Mouse (Mus musculus) brain, adult 2 months (tissue): ENCODE measurements around the gene Dab1.
A peak's percentile ranks its signal among the peaks of the same experiment; 100 is the strongest.

Experiments
- DNase-seq: peaks from one replicate; pipeline ENCODE4 v3.0.0; 2011; ENCODE audit warnings: low read depth, low spot score

Dab1 gene

GRCm38 (mm10) chr4:104106299-104106698 is 487.1 kb downstream of the Dab1 start:
- peak; percentile 34 for DNase-seq

GRCm38 (mm10) chr4:104111614-104112013 is 492.5 kb downstream of the Dab1 start:
- DNase-seq, result no peak

DNA sequence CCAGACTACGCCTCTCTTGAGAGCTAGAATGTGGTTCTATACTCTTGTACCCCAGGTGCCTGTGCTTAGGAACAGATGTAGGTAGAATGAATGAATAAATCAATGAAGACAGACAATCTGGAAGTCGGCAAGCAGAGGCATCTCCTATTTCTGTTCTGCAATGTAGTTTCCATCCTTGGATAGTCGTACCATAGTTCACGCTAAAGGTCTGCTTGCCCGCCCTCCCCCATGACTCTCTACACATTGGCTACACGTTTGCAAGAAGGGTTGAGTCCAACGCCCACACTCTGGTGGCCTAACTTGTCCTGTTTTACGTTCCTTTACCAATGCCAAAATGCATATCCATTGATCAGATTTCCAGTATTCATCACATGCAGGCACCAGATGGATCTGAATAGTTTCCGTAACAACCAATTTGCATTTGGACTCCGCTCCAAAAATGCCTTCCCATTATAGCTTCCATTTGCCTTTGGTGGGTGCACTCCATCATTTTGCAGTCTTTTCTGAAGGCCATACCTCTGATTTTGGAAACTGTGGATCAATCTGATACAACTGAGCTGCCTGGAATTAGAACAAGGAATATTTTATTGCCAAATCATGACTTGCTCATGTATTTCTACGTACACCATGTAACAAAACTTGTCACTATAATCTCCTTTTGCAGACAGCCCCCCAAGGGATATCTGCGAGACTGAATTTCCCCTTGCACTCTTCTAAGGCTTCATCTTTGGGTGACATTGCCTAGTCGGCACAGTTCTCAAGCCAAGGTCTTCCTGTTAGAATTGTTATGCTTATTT is 494.2 kb downstream of the Dab1 start:
- DNase-seq, result peak; percentile 76

DNA sequence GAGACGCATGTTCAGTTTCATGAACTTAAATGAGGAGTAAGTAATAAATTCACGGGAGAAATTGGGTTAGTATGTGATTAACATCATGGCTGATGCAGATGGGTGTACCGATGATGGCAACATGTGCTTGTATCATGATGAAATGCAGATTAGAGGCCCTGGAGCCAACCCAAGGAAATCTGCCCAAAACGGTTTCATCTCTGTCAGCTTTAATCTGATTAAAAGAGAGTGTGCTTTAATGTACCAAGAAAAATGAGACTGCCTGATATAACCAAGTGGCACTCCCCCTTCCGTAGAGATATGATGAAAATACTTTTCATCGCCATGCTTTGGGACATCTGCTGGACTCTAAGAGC is 494.8 kb downstream of the Dab1 start:
- DNase-seq, result peak; percentile 22

DNA sequence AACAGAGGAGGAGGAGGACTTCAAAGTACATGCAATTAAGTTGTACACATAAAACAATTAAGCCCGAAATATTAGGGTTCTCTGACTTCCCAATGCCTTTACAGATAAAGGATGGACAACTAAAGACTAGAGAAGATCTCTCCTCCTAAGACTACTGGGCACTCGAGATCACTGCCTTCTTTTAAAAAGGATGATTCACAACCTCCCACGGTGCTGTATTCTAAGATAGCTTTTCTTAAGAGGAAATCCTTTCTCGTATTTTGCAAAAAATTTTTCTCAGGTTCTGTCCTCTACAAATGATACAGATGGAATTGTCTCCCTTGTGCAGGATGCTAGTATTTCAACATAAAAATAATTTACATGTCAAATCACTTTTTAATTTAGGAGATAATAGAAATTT is 500.9 kb downstream of the Dab1 start:
- peak; percentile 70 for DNase-seq

- DNase-seq, result peak; percentile 74
Measured at GRCm38 (mm10) chr4:104121959-104122358, 502.8 kb downstream of the Dab1 start.

- peak; percentile 69 for DNase-seq
Measured at GRCm38 (mm10) chr4:104122364-104122763, 503.2 kb downstream of the Dab1 start.

DNA sequence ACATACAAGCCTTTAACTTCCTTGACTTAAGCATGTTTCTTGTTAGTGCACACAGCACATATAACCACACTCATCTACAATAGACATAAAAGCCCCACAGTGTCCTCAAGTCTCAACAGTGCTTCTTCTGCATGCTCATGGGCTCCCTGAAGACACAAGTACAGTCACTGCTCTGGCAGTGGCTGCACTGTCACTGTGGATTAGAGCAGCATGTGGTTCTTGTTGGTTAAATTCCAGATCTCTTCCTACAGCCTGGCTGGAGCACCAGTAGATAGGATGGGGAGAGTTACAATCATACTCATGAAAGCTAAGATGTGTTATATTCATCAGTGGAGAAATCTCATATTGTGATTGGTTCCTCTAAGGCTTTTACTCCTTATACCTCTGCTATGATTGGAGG is 534.5 kb downstream of the Dab1 start:
- DNase-seq, result peak; percentile 51

DNA sequence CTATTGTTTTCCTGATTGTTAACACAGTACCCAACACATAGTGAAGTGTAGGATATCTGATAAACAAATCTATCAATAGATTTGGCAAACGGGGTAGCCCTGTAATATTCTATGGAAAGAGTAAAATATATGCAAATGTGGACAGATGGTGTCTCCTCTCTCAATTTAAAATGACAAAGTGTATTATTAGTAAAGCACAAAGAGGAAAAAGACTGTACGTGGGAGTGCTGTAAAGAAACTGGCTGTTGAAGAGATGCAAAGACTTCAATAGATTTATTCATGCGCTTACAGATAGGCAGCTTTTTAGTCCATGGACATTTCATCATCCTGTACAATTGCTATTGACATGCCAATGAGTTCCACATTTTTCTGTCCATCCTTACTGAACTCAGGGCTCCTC is 558.9 kb downstream of the Dab1 start:
- peak; percentile 47 for DNase-seq

DNA sequence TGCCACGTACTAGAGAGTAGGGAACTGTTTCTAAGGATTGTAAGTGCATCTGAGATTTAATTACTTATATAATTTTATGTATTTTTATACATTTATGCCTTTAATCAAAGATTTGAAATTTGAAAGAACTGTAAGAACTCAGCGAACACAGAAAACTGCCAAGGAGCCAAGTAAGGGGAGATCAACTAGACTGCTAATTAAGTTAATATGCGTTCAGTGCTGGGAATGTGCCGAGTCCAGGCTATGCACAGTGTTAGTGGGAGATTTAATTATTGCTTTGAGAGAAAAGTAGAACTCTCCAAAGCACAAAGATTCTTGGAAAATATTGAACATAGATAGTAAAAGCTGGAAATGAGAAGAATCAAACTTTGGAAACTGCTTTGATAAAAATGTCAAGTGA is 567.2 kb downstream of the Dab1 start:
- no peak for DNase-seq

GRCm38 (mm10) chr4:104198635-104199034 is 579.5 kb downstream of the Dab1 start:
- no peak for DNase-seq

- peak; percentile 42 for DNase-seq
Measured at GRCm38 (mm10) chr4:104201686-104202085, 582.5 kb downstream of the Dab1 start.

- peak; percentile 44 for DNase-seq
Measured at GRCm38 (mm10) chr4:104204047-104204446, 584.9 kb downstream of the Dab1 start.

DNA sequence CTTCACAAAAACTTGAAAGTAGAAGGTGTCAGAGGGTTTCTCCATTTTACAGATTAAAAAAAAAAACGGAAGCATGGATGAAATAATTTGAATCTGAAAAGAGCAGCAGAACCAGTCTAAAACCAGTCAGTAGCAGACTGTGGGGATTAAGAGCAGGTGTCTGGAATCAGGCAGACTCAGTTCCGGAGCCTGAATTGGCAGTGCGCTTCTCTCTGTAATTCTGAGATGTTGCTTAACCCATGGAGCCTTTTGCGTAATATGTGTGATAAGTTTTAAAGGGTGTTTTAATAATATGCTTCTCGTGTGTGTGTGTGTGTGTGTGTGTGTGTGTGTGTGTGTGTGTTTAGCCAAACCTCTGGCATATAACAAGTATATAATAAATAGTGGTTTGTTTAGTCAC is 587.5 kb downstream of the Dab1 start:
- peak; percentile 28 for DNase-seq

GRCm38 (mm10) chr4:104209081-104209480 is 589.9 kb downstream of the Dab1 start:
- DNase-seq, result peak; percentile 43

GRCm38 (mm10) chr4:104210796-104211195 is 591.6 kb downstream of the Dab1 start:
- DNase-seq, result no peak

GRCm38 (mm10) chr4:104211531-104212455 is 592.6 kb downstream of the Dab1 start:
- DNase-seq, result no peak

DNA sequence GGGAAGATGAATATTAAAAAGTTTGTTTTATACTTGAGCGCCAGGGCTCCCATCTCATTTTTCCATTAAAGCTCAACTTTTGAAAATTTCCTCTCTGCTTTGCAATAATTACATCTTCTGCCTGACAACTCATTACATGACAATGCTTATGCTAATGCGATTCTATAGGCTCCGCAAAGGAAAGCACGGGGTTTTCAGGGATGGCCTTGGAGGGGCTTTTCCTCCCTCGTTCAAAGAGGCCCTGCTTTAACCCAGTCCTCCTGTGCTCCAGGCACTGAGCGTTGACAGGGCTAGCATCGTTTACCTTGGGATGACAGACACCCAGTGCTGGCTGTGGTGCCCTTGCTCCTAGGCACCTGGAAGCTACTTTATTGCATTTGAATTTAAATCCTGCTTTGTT is 595.6 kb downstream of the Dab1 start:
- DNase-seq, result no peak

GRCm38 (mm10) chr4:104217336-104217735 is 598.2 kb downstream of the Dab1 start:
- DNase-seq, result no peak

DNA sequence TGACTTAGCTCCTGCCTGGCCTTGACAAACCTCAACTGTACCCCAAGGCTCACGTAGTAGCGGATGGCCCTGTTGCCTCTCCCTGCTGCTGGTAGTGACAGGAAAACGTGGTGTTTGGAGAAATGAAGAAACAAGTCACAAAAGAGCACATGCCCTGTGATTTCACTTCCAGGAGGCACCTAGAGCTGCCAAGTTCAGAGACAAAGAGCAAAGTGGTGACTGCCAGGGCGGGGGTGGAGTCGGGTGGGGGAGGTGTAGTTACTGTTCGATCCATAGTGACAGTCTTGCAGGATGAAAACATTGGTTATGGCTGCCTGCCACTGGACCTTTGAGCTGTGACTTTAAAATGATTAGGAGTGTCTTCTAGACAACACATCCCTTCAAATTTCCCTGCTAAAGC is 599.6 kb downstream of the Dab1 start:
- DNase-seq, result peak; percentile 26

GRCm38 (mm10) chr4:104220099-104220498 is 600.9 kb downstream of the Dab1 start:
- DNase-seq, result no peak

DNA sequence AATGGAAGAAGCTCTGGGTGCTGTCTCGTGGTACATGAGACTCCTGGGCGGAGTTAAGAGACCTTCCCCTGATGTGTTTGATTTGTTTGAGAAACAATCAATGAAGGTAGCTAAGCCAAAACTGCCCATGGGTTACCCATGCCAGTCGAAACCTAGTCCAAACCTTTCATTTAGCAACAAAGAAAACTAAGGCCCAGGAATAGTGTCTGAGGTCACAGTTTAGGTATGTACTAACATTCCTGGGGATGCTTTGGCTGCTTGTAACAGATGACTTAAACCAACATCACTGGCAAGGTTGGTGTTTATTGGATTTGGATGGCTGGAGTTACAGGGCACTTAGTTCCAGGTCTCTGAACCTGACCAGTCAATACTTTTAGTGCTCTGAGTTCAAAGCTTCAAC is 610.1 kb downstream of the Dab1 start:
- DNase-seq, result no peak

- DNase-seq, result no peak
Measured at GRCm38 (mm10) chr4:104246506-104246905, 627.3 kb downstream of the Dab1 start.
